Comparison of ENCODE assay signal across 9 mouse cellular contexts in genomic region chr3:67070575-67071488, GRCm38 (mm10).
"Had no signal": no experiment of that assay in that cellular context is flagged by ENCODE, and none has a peak within 500 bp of the region (broad histone marks: within the 10 kb centered on the region; RNA-seq: fewer than 3 reads in every experiment).

No protein-coding gene starts in this region.

- H3K27me3 ChIP-seq: midbrain, embryonic 13.5 days; neural tube, embryonic 15.5 days had no signal

- H3K4me2 ChIP-seq: midbrain, embryonic 13.5 days; neural tube, embryonic 15.5 days had no signal

- DNase-seq: kidney, postnatal 14 days; left cerebral cortex, postnatal 4 days; lung, adult 18-20 months; thymus, postnatal 14 days had no signal

- H3K4me3 ChIP-seq: midbrain, embryonic 13.5 days; myocyte; neural tube, embryonic 15.5 days had no signal

- H3K4me1 ChIP-seq: midbrain, embryonic 13.5 days; neural tube, embryonic 15.5 days had no signal

- H3K36me3 ChIP-seq: midbrain, embryonic 13.5 days; neural tube, embryonic 15.5 days had no signal

- H3K9me3 ChIP-seq: midbrain, embryonic 13.5 days; neural tube, embryonic 15.5 days had no signal

- H3K9ac ChIP-seq: liver, embryonic 14.5 days; midbrain, embryonic 13.5 days; neural tube, embryonic 15.5 days had no signal

- H3K27ac ChIP-seq: liver, embryonic 14.5 days; midbrain, embryonic 13.5 days; neural tube, embryonic 15.5 days; stomach, postnatal 0 days had no signal

- ATAC-seq: midbrain, embryonic 13.5 days had no signal
